Mouse (Mus musculus): ENCODE data around the gene Dkkl1.
"Not testable (repeated sequence)": the region's sequence is repeated elsewhere in the genome, so short reads cannot be mapped to it uniquely, and the experiment has no call there.

The Dkkl1 gene

DNA sequence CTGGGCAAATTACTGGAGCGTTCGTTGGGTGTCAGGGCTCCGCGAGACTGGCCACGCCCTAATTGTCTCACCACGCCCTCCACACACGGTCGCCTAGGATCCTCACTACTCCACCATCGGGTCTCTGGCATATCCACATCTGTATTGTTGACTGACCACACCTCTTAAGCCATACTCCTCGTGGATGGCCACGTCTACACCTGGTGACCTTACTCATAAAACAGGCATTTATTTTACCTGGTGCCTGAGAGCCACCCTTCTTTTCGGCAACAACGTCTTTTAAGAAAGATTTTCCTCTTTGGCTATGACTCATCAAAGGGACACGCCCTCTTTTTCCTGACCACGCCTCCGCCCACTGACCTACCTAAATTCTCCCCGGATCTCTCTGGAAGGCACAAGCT, at the start of gene Dkkl1:
TSS of gene Dkkl1 (minus strand) at position 297 of the 401 bp plus-strand sequence.
- in situ Hi-C loops (cut with MseI, MboI) = no loop called here

GRCm38 (mm10) chr7:45259281-45259680, 47.3 kb upstream of the Dkkl1 start:
- in situ Hi-C loops (cut with MseI, MboI) = no loop called here

- in situ Hi-C loops (cut with MseI, MboI) = no loop called here
Observed at GRCm38 (mm10) chr7:45257063-45257840, 45.3 kb upstream of the Dkkl1 start.

DNA sequence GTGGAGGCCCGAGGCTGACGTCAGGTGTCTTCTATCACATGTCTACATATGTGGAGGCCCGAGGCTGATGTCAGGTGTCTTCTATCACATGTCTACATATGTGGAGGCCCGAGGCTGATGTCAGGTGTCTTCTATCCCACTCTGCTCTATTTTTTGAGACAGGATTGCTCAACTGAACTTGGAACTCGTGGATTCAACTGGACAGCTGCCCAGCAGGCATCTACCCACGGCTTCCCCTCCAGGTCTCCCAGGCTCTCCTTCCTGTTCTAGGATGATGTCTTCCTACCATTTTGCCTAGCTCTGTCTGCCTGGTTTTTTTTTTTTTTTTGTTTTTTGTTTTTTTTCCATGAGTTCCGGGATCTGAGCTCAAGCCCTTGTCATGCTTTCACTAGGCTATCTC, 43.9 kb upstream of the Dkkl1 start:
- in situ Hi-C loops (cut with MseI, MboI) = not testable (repeated sequence)

DNA sequence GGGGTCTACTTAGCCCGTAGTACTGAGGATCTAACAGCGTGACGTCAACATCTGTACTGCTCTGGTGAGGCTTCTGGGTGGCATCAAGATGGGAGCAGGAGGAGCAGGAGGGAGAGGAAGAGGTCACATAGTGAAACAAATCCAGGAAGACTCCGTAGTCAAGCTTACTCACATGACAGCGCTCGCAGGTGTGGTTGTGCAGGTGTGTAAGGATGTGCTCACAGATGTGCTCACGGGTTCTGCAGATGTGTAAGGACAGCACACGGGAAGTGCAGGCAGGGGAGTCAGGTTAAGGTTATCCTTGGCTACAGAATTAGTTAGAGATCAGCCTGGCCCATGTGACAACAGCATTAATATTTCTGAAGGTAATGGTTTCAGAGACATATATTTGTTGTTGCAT, 41.9 kb upstream of the Dkkl1 start:
- in situ Hi-C loops (cut with MseI, MboI) = no loop called here

DNA sequence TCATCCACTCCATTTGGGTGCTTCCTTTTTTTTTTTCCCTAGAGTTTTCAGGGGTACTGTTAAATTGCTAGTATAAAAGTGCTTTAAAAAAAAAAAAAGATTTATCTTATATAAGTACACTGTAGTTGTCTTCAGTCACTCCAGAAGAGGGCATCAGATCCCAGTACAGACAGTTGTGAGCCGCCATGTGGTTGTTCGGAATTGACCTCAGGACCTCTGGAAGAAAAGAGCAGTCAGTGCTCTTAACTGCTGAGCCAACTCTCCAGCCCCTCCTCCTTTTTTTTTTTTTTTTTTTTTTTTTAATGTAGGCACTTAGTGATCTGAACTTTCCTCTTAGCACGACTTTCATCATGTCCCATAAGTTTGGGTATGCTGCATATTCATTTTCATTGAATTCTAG, 35.7 kb upstream of the Dkkl1 start:
- in situ Hi-C loops (cut with MseI, MboI) = no loop called here

DNA sequence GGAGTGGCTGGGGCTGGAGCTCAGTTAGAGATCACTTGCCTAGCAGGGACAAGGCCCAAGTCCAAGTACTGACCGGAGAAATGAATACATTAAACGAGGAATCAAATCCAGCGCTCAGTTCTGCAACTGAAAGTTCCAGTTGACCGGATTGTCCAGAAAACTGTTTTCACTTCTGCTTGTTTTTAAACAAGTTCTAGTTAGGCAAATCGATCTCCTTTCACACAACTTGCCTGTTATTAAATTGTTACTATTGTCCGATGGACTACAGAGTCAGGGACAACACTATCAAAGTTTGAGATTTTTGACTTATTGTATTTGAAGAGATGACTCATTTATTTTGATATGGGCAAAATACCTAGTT, 29.4 kb upstream of the Dkkl1 start:
- in situ Hi-C loops (cut with MseI, MboI) = no loop called here

DNA sequence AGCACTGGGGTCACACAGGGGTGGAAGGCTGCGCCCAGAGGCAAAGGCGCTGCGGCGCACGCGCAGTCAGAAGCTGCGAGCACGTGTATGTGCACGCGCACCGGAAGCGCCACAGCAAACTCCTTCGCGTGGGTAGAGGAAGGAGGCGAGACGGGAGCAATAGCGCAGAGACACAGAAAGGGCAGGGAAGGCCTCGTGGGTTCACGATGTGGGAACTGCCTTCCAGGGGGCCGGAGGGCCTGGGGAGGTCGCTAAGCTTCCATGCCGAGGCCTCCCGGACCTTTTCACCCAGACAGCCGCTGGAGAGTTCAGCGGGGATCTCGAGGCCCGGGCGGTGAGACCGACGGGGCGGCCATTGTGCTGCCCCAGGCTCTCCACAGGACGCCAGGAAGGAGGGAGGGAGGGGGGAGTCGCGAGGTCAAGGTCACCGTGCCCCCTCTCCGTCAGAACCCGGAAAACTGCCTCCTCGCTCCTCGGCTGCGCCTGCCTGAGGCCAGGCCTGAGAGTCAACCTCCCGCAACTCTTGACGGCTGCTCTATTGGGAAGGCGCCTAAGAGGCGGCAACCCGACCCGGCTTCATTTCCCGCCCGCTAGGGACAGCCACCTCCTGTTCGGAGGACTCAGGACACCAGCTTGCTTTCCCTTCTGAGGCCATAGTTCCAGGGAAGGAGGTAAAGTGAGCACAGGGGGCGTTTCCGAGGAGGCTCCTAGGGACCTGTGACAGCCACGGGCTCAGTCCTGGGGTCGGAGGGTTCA, 28.9 kb upstream of the Dkkl1 start, which contains the start of gene Slc6a16:
TSS of gene Slc6a16 (plus strand) at position 453 of the 756 bp plus-strand sequence.
- in situ Hi-C loops (cut with MseI, MboI) = no loop called here

- in situ Hi-C loops (cut with MseI, MboI) = no loop called here
Observed at GRCm38 (mm10) chr7:45240109-45240508, 28.2 kb upstream of the Dkkl1 start.

DNA sequence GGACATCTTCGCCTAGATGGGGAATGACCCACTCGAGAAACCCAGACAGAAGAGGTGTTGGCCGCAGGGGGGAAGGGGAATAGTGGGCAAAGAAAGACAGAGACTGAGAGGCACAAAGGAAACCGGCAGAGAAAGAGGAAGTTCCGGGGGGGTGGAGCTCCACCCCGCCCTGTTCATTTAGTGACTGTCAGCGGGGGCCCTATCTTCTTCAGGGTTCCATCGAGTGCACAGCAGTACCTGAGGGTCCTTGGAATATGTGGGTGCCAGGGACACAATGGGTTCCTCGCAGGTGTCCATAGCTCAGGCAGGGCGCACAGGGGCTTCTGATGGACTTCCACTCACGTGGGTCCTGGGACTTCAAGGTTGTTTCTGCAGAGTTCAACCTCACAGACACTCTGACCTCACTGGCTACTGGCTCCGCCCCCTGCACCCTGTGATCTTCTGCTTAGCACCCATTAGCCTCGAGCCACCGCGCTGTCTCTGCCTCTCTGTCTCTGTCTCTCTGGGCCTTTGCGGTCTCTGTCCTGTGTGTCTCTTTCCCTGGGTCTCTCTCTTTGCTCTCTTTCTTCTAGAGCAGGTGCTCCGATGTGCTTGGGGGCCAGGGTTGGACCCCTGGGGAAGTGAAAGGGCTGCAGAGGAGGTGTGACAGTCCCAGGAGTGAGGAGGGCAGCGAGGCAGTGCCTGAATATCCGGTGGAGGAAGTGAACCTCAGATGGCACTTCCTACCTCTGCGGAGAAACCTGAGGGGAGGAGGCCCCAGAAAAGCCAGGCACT, 27.0 kb upstream of the Dkkl1 start, which contains the start of gene Cd37:
TSS of gene Cd37 (minus strand) at position 393 of the 774 bp plus-strand sequence.
- in situ Hi-C loops (cut with MseI, MboI) = no loop called here

GRCm38 (mm10) chr7:45237747-45238699, 26.1 kb upstream of the Dkkl1 start:
- in situ Hi-C loops (cut with MseI, MboI) = no loop called here

GRCm38 (mm10) chr7:45235656-45236180, 23.8 kb upstream of the Dkkl1 start:
- in situ Hi-C loops (cut with MseI, MboI) = no loop called here

DNA sequence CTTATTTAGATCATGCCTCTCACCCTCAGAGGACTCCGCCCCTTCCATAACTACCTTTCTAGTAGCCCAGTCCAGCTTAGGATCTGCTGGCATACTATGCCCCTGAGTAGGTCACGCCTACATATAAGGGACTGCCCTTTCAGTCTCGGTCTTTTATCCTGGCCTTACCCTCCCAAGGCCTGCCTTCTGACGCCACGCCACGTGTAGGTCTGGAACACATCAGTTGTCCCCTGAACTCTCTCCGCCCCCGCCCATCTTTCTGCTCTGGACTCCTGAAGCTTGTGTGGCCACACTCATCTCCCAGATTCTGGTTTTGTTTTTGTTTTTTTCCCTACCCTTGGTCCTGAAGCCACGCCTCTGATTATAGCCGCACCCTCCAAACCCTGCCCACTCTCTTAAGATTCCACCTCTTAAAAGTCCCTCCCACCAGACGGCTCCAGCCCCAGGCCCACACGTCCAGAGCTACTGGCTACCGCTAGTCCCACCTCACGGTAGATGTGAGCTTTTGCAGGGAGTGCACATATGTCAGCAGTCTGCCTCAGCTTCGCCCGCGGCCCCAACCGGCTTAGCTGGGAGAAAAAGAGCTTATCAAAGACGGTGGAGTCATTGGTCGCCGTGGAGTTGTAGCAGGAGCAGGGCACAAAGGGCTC, 23.1 kb upstream of the Dkkl1 start:
- in situ Hi-C loops (cut with MseI, MboI) = no loop called here

DNA sequence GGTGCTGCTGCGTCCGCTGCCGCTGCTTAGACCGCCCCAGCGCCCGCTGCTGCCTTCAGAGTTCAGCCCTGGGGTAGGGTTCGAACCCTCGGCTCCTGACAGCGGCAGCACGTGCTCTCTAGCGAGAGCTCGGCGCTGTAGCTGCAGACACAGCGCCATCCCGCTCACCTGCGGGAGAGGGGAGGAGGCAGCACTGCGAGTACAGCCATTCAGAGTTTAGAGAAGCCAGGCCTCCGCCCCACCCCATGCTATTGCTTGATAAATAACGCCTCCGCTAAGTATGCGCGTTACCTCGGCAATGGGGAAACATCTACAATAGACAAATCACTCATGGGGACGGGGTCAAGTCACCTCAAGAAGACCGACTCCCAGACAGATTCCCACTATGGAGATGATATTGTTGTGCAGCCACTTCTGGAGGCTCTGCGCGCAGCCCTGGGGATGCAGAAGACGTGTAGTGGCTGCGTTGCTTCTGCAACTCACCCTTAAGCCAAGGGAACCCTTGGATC, 22.4 kb upstream of the Dkkl1 start:
- in situ Hi-C loops (cut with MseI, MboI) = no loop called here

- in situ Hi-C loops (cut with MseI, MboI) = no loop called here
Observed at GRCm38 (mm10) chr7:45233580-45234332, 21.8 kb upstream of the Dkkl1 start.

- in situ Hi-C loops (cut with MseI, MboI) = no loop called here
Observed at GRCm38 (mm10) chr7:45232716-45233465, 20.9 kb upstream of the Dkkl1 start.

GRCm38 (mm10) chr7:45231941-45232340, 20.0 kb upstream of the Dkkl1 start:
- in situ Hi-C loops (cut with MseI, MboI) = no loop called here

DNA sequence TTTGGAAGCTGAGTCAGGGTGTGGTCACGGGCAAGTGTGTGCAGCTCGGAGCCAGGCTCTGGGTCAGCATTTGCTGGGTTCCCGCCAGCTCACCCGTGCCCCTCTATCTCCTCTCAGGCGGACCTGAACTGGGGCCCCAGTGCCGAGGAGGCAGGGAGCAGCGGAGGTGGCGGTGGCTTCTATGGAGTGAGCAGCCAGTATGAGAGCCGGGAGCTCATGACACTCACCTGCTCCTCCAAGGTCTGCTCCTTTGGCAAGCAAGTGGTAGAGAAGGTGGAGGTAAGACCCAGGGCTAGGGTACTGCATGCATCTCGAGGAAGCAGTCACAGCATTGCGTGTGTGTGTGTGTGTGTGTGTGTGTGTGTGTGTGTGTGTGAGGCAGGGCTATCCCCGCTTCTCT, 19.2 kb upstream of the Dkkl1 start:
- in situ Hi-C loops (cut with MseI, MboI) = no loop called here
